Mouse (Mus musculus) v-Abl transformed pro-B cells (cell line): ENCODE measurements around the gene Uaca.

ENCODE experiments used
- in situ Hi-C, 2 experiments: fragments of 400-800 bp; cut with MboI; formaldehyde crosslinking; loops; one replicate each; pipeline ENCODE4 v1.15.1; 2025; ENCODE audit not compliant: unreplicated experiment in 2 of 2

Gene Uaca

GRCm38 (mm10) chr9:60787517-60788110 is 6.7 kb upstream of the Uaca start:
- in situ Hi-C loops: no loop called here

DNA sequence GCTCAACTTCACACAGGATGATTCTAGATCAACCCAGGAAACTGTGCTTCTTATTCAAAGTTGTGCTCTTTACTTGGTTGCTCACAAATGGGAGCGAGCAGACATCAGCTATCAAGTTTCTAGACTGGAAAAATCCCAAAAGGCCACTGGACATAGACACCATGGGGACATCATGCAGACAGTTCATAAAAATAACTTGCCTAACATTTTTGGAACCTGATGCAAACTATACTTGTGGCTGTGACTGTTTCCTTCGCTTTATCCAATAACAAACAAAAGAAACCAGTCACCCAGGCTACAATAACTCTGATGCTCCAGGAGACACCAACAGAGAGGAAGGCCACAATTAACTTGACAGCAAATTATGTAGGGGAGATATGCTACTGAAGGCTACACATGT is 4.1 kb upstream of the Uaca start:
- in situ Hi-C loops: no loop called here

- in situ Hi-C loops: no loop called here
These were observed 554 bp downstream of the Uaca start for GRCm38 (mm10) chr9:60794841-60795351.

- in situ Hi-C loops: no loop called here
These were observed 1.7 kb downstream of the Uaca start for GRCm38 (mm10) chr9:60796076-60796475.

GRCm38 (mm10) chr9:60797126-60797525 is 2.8 kb downstream of the Uaca start:
- in situ Hi-C loops: no loop called here

- in situ Hi-C loops: no loop called here
These were observed 4.7 kb downstream of the Uaca start for GRCm38 (mm10) chr9:60799061-60799460.

DNA sequence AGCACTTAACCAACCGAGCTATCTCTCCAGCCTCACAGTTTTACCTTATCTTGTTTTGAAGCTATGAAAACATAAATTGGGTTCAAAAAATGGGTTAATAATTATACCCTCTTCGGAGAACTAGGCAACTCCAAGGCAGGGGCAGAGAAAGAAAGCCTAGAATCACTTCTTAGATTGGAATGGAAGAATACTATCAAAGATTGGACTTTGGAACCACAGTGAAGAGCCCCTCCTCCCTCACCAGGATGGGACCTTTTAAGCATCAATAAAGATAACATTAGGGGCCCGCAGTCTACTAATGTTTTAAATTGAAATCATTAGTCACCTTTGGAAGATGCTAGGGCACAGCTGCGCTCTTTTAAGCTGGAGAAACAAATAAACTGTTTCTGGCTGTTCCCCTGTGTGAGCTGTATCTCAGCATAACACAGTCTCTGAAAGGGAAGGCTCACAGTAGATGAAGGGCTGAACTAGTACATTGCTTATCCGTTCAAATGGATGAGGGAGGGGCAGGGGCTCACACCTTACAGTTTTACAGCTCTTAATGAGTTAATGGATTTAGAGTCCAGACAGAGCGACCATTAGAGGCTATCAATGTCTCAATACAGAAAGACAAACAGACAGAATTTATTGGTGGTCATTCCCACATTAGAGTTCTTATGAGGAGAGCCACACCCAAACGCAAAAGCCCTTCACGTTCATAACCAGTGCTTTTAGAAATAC is 6.5 kb downstream of the Uaca start:
- in situ Hi-C loops: no loop called here

DNA sequence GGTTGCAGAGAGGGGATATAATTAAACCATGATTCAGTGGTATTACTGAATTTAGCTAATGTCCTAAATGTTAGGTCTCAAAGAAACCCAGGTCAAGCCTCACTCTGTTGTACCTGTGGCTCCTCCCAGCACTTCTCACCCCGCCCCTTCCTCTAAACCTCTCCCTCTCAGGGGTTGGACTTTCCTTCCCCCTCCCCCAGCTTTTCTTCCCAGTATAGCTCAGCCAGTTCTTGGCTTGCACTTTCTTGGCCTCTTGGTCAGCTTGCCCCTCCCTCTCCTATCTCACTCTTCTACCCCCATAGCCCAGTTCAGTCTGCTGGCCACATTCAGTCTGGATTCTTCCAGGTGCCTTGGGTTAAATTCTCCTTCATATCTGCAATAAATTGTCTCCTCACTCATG is 7.4 kb downstream of the Uaca start:
- in situ Hi-C loops: no loop called here

- in situ Hi-C loops: no loop called here
These were observed 8.0 kb downstream of the Uaca start for GRCm38 (mm10) chr9:60802341-60802740.

- in situ Hi-C loops: no loop called here
These were observed 11.7 kb downstream of the Uaca start for GRCm38 (mm10) chr9:60806021-60806420.

GRCm38 (mm10) chr9:60807996-60808395 is 13.7 kb downstream of the Uaca start:
- in situ Hi-C loops: no loop called here

- in situ Hi-C loops: no loop called here
These were observed 19.0 kb downstream of the Uaca start for GRCm38 (mm10) chr9:60813139-60813880.

DNA sequence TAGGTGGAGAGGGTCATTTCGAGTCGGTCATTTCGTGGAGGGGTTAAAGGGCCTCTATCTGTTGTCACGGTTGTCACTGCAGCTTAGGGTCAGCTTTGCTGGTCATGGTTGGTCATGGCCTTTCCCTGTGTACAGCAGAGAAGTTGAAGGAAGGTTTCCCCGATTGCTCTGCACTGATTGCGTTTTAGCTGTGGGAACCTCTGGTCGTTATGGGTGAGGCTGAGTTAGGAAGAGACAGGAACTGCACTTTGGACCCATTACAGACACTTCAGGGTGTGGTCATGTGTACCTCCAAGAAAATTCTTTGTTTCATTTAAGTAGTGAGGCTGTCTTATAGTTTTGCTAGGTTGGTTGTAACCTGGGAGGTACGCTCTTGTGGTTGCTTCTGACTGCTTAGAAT is 21.2 kb downstream of the Uaca start:
- in situ Hi-C loops: loop anchor here in 1 of 2 experiments (5.0 kb wide), 1 partner anchor 1082 kb away; no protein-coding TSS in a partner anchor

GRCm38 (mm10) chr9:60817585-60817984 is 23.2 kb downstream of the Uaca start:
- in situ Hi-C loops: loop anchor here in 1 of 2 experiments (5.0 kb wide), 1 partner anchor 1080 kb away; no protein-coding TSS in a partner anchor

DNA sequence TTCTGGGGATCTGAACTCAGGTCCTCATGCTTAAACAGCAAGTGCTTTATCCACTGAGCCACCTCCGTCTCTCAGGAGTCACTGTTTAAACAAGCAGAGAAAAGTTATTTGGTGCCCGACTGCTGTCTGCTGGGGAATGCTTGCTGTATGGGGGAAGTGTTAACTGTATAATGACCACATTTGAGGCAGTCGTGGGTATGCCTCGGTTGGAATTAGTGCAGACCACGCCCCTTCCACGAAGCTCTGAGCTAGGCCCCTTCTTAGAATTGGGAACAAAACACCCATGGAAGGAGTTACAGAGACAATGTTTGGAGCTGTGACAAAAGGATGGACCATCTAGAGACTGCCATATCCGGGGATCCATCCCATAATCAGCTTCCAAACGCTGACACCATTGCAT is 24.2 kb downstream of the Uaca start:
- in situ Hi-C loops: loop anchor here in 1 of 2 experiments (5.0 kb wide), 1 partner anchor 1079 kb away; no protein-coding TSS in a partner anchor

GRCm38 (mm10) chr9:60819340-60819739 is 25.0 kb downstream of the Uaca start:
- in situ Hi-C loops: loop anchor here in 1 of 2 experiments (5.0 kb wide), 1 partner anchor 1078 kb away; no protein-coding TSS in a partner anchor

DNA sequence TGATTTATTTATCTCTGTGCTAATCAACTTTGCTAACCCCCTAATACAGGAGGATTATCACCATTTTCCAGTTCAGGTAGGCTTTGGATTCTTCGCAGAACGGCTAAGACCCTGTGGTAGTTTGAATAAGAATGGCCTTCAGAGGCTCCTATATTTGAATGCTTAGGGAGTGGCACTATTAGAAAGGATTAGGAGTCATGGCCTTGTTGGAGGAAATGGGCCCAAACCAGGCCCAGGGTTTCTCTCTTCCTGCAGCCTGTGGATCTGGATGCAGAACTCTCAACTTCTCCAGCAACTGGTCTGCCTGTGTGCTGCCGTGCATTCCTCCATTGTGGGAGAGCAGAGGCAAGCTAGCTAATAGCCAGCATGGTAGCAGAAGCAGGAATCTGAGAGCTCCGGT is 27.2 kb downstream of the Uaca start:
- in situ Hi-C loops: no loop called here

GRCm38 (mm10) chr9:60822681-60823080 is 28.3 kb downstream of the Uaca start:
- in situ Hi-C loops: no loop called here

GRCm38 (mm10) chr9:60825506-60825905 is 31.2 kb downstream of the Uaca start:
- in situ Hi-C loops: no loop called here

DNA sequence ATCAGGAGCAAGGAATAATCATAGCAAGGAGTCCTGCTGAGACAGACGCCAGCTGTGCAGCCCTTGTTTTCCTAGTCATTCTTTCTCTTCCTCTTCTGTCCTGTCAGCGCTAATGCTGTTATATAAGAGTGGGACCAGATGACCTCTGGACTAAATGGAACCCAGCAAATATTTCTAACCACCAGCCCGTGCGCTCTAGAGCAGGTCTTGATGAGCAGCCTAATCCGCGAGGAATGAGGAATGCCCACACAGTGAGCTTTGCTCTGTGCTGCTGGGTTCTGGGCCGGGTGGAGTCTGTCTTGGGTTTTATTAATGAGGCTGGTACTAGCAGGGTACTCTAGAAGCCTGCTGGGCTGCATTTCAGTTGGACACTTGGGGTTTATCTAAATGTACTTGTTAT is 32.4 kb downstream of the Uaca start:
- in situ Hi-C loops: no loop called here

- in situ Hi-C loops: no loop called here
These were observed 33.9 kb downstream of the Uaca start for GRCm38 (mm10) chr9:60828196-60828595.
